In genomic region chr9:41580067-41580466, GRCm38 (mm10) we compare ENCODE assay signal across 8 mouse cellular contexts.
A peak's percentile ranks its signal among the peaks of the same experiment; 100 is the strongest.
DNase-seq lines count a peak whose midpoint lies in the region; ATAC-seq and TF ChIP-seq lines count a peak whose summit lies in the region.

No protein-coding gene starts in this region.

- H3K4me3 ChIP-seq in kidney, postnatal 0 days (replicated peaks; ENCODE audit: low read depth, low read length) = peak overlapping the region; percentile 55
- peak overlapping the region; percentile 67 for H3K4me3 ChIP-seq in forebrain, embryonic 11.5 days (ENCODE audit: low read depth, low read length)
- H3K4me3 ChIP-seq in intestine, embryonic 16.5 days (ENCODE audit: low read length) = peak overlapping the region; percentile 63
- peak overlapping the region; percentile 89 for H3K4me3 ChIP-seq in neural tube, embryonic 14.5 days (ENCODE audit: low read depth, low read length)

- H3K9ac ChIP-seq in kidney, postnatal 0 days (ENCODE audit: low read depth, low read length) = peak overlapping the region; percentile 71
- peak overlapping the region; percentile 95 for H3K9ac ChIP-seq in forebrain, embryonic 11.5 days (ENCODE audit: low read length)
- H3K9ac ChIP-seq in intestine, embryonic 16.5 days (ENCODE audit: low read depth, low read length) = peak overlapping the region; percentile 73
- H3K9ac ChIP-seq in neural tube, embryonic 14.5 days (replicated peaks; ENCODE audit: low read depth, low read length) = peak overlapping the region; percentile 100

- no peak for DNase-seq in kidney, postnatal 0 days (ENCODE audit: low spot score)
- no peak for DNase-seq in kidney, adult 11 months
- peak; percentile 58 for DNase-seq in forebrain, embryonic 11.5 days (ENCODE audit: low spot score)
- DNase-seq in ovary, postnatal 10 days (ENCODE audit: low spot score) = no peak
- DNase-seq in right cerebral cortex, postnatal 4 days = no peak
- DNase-seq in left cerebral cortex, adult 8-10 months (ENCODE audit: low spot score in 2 of 2) = no peak

- WGBS in kidney, postnatal 0 days = 5% methylated on average over 4 of the region's 4 CpGs
- WGBS in forebrain, embryonic 11.5 days = 0% methylated on average over 4 of the region's 4 CpGs
- WGBS in intestine, embryonic 16.5 days = 7% methylated on average over 4 of the region's 4 CpGs
- WGBS in neural tube, embryonic 14.5 days = 0% methylated on average over 4 of the region's 4 CpGs

- no peaks in the 10 kb centered on the region for H3K27me3 ChIP-seq in kidney, postnatal 0 days (ENCODE audit: insufficient read depth, low read length)
- no peaks in the 10 kb centered on the region for H3K27me3 ChIP-seq in forebrain, embryonic 11.5 days (ENCODE audit: control insufficient read depth, insufficient read depth, low read length)
- H3K27me3 ChIP-seq in intestine, embryonic 16.5 days (replicated peaks; ENCODE audit: control insufficient read depth, insufficient read depth, low read length) = no peaks in the 10 kb centered on the region
- H3K27me3 ChIP-seq in neural tube, embryonic 14.5 days (ENCODE audit: control insufficient read depth, insufficient read depth, low read length) = no peaks in the 10 kb centered on the region

- peak overlapping the region; percentile 70 for H3K27ac ChIP-seq in kidney, postnatal 0 days
- peak overlapping the region; percentile 96 for H3K27ac ChIP-seq in forebrain, embryonic 11.5 days (ENCODE audit: low read depth, low read length)
- H3K27ac ChIP-seq in intestine, embryonic 16.5 days (ENCODE audit: low read length) = peak overlapping the region; percentile 95
- peak overlapping the region; percentile 99 for H3K27ac ChIP-seq in neural tube, embryonic 14.5 days (ENCODE audit: low read depth, low read length)

- H3K36me3 ChIP-seq in kidney, postnatal 0 days (ENCODE audit: insufficient read depth, low read length) = no peaks in the 10 kb centered on the region
- H3K36me3 ChIP-seq in forebrain, embryonic 11.5 days (ENCODE audit: control insufficient read depth, insufficient read depth, low read length) = no peaks in the 10 kb centered on the region
- H3K36me3 ChIP-seq in intestine, embryonic 16.5 days (ENCODE audit: control insufficient read depth, insufficient read depth, low read length) = no peaks in the 10 kb centered on the region
- H3K36me3 ChIP-seq in neural tube, embryonic 14.5 days (ENCODE audit: control insufficient read depth, insufficient read depth, low read length) = no peaks in the 10 kb centered on the region

- H3K9me3 ChIP-seq in kidney, postnatal 0 days (replicated peaks; ENCODE audit: low read length) = no peaks in the 10 kb centered on the region
- no peaks in the 10 kb centered on the region for H3K9me3 ChIP-seq in forebrain, embryonic 11.5 days (ENCODE audit: control insufficient read depth, low read length)
- H3K9me3 ChIP-seq in intestine, embryonic 16.5 days (ENCODE audit: control insufficient read depth, low read length) = no peaks in the 10 kb centered on the region
- H3K9me3 ChIP-seq in neural tube, embryonic 14.5 days (ENCODE audit: control insufficient read depth, low read length) = no peaks in the 10 kb centered on the region

- H3K4me1 ChIP-seq in kidney, postnatal 0 days (replicated peaks; ENCODE audit: insufficient read depth, low read length) = 0 out of 2 replicates have a peak, but pooled peaks cover 3% of the 10 kb centered on the region
- peaks cover 13% of the 10 kb centered on the region for H3K4me1 ChIP-seq in forebrain, embryonic 11.5 days (replicated peaks; ENCODE audit: control insufficient read depth, insufficient read depth, low read length)
- H3K4me1 ChIP-seq in intestine, embryonic 16.5 days (ENCODE audit: control insufficient read depth, insufficient read depth, low read length) = no peaks in the 10 kb centered on the region
- peaks cover 27% of the 10 kb centered on the region for H3K4me1 ChIP-seq in neural tube, embryonic 14.5 days (ENCODE audit: control insufficient read depth, insufficient read depth, low read length)

- TF ChIP-seq CTCF in kidney, postnatal 0 days (IDR thresholded peaks at IDR 0.05; ENCODE audit: low read depth) = no peak

- H3K4me2 ChIP-seq in kidney, postnatal 0 days (ENCODE audit: low read length) = peak overlapping the region; percentile 73
- H3K4me2 ChIP-seq in forebrain, embryonic 11.5 days (ENCODE audit: low read depth, low read length, severe bottlenecking) = peak overlapping the region; percentile 58
- peak overlapping the region; percentile 58 for H3K4me2 ChIP-seq in intestine, embryonic 16.5 days (ENCODE audit: low read depth, low read length)
- peak overlapping the region; percentile 86; the same call in 1 of the 2 replicates for H3K4me2 ChIP-seq in neural tube, embryonic 14.5 days (ENCODE audit: low read depth, low read length)

- ATAC-seq in kidney, postnatal 0 days (replicated peaks; ENCODE audit: low FRiP score, low read depth) = peak; percentile 60
- peak; percentile 16 for ATAC-seq in forebrain, embryonic 11.5 days (replicated peaks; ENCODE audit: low FRiP score)
- ATAC-seq in intestine, embryonic 16.5 days = peak; percentile 39; the same call in 1 of the 2 replicates
- ATAC-seq in neural tube, embryonic 14.5 days (ENCODE audit: low read depth) = peak; percentile 16; the same call in 1 of the 2 replicates
